Mouse (Mus musculus) E14TG2a.4 (cell line): ENCODE measurements around the gene Uchl4.

ENCODE experiments used
- CTCF ChIP-seq: conservative IDR thresholded peaks from 2 replicates; pipeline ENCODE4 v1.5.1; 2014; ENCODE audit warnings: low read length
- NANOG ChIP-seq: IDR thresholded peaks from 2 replicates; pipeline ENCODE4 v1.6.1; 2014; ENCODE audit warnings: borderline replicate concordance, low read length, mixed read lengths
- POU5F1 ChIP-seq: IDR thresholded peaks from 2 replicates; pipeline ENCODE4 v1.6.1; 2014; ENCODE audit warnings: low read length, borderline replicate concordance

- TF ChIP-seq CTCF = peak; percentile 28
- no peak for TF ChIP-seq POU5F1
- no peak for TF ChIP-seq NANOG
Observed at GRCm38 (mm10) chr9:64253021-64253904, 18.3 kb downstream of the Uchl4 start, which contains the start of gene Map2k1.
